Mouse (Mus musculus) embryonic fibroblast, embryonic 13.5 days (primary cell): ENCODE results near the gene Gm49318. TPM values are rescaled to one million over a fixed set of nuclear protein-coding genes. Genes with fewer than 3 reads are reported as not detected.

ENCODE experiments used
- H3K27ac ChIP-seq: 2 replicates; pipeline ENCODE4 v1.5.1; 2012; ENCODE audit warnings: low read length, control low read depth, inconsistent platforms; ENCODE audit not compliant: insufficient read depth
- H3K4me1 ChIP-seq: 2 replicates; pipeline ENCODE4 v1.6.1; 2011; ENCODE audit warnings: low read length; ENCODE audit not compliant: control insufficient read depth, insufficient read depth
- H3K4me3 ChIP-seq: 2 replicates; pipeline ENCODE4 v1.5.1; 2011; ENCODE audit warnings: mild to moderate bottlenecking, control low read depth, low read length; ENCODE audit not compliant: insufficient read depth
- CTCF ChIP-seq: IDR thresholded peaks from 2 replicates; pipeline ENCODE4 v1.5.1; 2011; ENCODE audit warnings: mild to moderate bottlenecking, control low read depth, low read length, moderate library complexity, borderline replicate concordance; ENCODE audit not compliant: insufficient read depth
- POLR2A ChIP-seq: IDR thresholded peaks from 2 replicates; pipeline ENCODE4 v1.6.1; 2011; ENCODE audit warnings: low read depth, mild to moderate bottlenecking, control low read depth, low read length, moderate library complexity
- polyA plus RNA-seq: library from polyadenylated mRNA; stranded (reverse); fragments of >200 nt; gene quantifications from 2 replicates; pipeline ENCODE4 v1.2.4, GENCODE M21; 2011; ENCODE audit warnings: low read depth; ENCODE audit not compliant: missing spikeins, insufficient read length

Gene Gm49318
- polyA plus RNA-seq, 1 experiment: not detected

DNA sequence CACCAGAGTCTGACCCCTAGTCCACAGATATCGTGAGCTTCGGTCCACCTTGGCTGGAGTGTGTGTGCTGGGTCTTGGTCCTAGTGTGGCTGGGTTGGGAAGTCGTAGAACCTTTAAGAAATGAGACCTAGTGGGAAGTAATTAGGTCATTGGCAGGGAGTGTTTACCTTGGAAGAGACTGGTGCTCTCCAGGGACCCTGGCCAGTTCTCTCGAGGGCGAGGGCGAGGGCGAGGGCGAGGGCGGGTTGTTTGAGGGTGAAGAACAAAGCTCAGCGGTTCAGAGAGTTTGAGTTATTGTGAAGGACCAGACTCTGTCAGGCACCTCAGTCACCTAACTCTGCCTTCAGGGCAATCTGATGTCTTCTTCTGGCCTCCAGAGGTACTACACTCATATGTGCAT, 33.2 kb downstream of the Gm49318 start:
- no peak overlapping the region for H3K27ac ChIP-seq
- no peak overlapping the region for H3K4me3 ChIP-seq
- TF ChIP-seq POLR2A (no peak), CTCF (no peak)
- no peaks in the 10 kb centered on the region for H3K4me1 ChIP-seq

DNA sequence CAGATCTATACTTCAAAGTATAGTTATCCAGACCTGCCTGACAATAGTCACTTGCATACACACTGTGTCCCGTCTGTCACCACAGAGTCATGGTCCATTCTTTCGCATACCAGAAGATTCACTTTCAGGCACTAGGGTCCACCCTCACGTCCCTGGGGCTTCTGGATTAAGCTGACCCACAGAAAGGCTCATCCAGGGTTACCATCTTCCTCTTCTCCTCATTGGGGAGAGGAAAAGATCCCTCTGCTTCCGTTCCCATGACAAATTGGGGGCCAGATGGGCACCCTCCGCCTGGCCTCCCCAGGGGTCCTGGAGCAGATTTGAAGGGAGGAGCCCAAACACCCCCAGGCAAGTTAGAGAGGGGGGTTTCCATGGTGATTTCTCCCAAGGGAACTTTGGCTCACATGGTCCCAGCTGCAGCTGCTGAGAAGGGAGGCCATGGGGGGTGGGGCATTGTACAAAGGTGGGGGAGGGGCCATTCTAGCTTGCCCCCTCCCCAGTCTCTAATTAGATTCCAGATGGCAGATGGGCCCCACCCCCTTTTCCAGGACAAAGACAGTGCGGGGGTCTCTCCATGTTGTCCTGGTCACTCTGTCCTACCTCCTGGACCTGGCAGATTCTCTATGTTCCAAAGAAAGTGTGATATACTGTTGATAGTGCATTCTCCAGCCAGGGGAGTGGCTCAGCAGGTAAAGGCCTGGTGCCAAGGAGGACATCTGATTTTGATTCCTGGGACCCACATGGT, 35.6 kb downstream of the Gm49318 start:
- no peaks in the 10 kb centered on the region for H3K4me1 ChIP-seq

DNA sequence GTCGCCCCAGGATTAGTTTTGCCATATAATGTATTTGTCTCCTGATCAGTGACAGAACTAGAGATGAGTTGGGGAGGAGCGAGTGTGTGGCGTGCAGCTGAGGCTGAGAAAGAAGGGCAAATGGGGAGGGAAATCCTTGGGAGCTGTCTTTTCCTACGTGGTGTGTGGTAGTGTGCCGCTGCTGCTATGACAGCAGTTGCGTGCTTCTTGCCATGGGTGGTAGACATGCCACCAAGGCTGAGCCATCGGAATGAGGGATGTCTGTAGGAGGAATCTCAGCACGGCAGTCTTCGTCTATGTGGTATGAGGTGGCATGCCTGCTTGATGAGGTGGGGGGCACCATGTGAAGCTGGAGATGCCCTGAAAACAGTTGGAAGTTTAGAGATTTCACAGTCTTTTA, 40.7 kb downstream of the Gm49318 start:
- H3K4me3 ChIP-seq: no peak overlapping the region
- H3K4me1 ChIP-seq: no peaks in the 10 kb centered on the region
- TF ChIP-seq POLR2A (no peak), CTCF (no peak)
- H3K27ac ChIP-seq: no peak overlapping the region

More for the DNA sequence above, 35.6 kb downstream of the Gm49318 start:
- Histone ChIP-seq H3K4me3 (no peak overlapping the region), H3K27ac (no peak overlapping the region)
- TF ChIP-seq POLR2A (no peak), CTCF (no peak)

DNA sequence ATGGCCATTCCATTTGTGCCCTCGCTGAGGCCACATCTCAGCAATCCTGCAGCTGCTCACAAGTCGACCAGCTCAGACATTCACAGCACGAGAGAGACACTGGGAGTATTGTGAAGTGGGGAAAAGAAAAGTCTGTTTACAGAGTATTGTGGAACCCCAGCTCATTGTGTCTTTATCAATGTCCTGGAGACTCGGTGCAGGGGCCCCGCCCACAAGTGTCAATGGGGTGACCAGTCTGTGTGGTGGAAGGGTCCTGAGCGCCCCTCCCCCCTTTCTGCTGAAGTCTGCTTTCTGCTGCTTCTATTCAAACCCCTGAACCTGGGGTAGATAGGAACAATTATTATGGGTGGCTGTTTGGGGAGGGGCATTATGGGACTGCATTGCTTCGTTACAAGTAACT, 42.6 kb downstream of the Gm49318 start:
- no peaks in the 10 kb centered on the region for H3K4me1 ChIP-seq
- no peak for TF ChIP-seq CTCF
- TF ChIP-seq POLR2A: no peak
- no peak overlapping the region for H3K4me3 ChIP-seq
- H3K27ac ChIP-seq: no peak overlapping the region

DNA sequence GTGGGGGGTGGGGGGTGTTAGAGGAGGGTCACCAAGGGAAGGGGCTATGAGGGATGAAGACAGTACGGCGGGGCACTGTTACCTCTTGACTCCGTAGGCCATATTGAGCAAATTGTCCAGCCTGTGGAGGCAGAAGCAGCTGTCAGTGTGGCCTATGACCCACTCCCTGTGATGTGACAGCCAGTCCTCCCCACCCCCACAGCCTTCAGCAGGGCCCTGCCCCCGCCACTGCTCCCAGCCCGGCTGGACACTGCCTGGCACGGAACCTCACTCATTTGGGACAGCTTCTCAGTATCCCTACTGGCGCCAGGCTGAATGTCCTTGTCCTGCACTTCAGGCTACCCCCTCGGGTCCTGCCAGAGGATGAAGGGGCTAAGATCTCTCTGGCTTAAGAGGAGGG, 46.5 kb downstream of the Gm49318 start:
- H3K27ac ChIP-seq: no peak overlapping the region
- TF ChIP-seq POLR2A (no peak), CTCF (no peak)
- H3K4me3 ChIP-seq: no peak overlapping the region
- peaks cover 8% of the 10 kb centered on the region for H3K4me1 ChIP-seq

DNA sequence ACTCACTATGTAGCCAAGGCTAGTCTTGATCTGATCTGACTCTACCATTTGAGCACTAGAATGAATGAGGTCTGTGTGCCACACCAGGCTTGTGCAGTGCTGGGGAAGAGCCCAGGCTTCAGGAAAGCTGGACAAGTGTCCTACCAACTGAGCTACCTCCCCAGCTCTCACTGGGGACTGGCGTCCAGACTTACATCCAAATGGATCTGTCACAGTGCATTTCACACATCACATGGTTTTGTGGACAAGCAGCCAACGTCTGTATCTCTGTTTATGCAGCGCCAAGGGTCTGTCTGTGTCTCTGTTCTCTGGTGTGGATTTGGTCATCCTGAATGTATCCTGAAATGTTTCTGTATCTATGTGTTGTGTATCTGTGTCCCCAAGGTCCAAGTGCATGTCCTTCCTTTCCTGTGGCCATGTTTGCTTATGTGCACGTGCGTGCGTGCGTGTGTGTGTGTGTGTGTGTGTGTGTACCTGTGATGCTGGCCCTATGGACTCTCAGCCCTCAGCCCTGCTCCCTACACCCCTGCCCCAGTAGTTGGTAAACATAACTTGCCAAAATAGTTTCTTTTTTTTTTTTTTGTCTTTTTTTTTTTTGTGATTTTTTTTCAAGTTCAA, 53.7 kb downstream of the Gm49318 start:
- Histone ChIP-seq H3K4me1 (peaks cover 8% of the 10 kb centered on the region), H3K27ac (no peak overlapping the region), H3K4me3 (no peak overlapping the region)
- TF ChIP-seq POLR2A (no peak), CTCF (peak; percentile 4; the same call in 1 of the 2 replicates)

DNA sequence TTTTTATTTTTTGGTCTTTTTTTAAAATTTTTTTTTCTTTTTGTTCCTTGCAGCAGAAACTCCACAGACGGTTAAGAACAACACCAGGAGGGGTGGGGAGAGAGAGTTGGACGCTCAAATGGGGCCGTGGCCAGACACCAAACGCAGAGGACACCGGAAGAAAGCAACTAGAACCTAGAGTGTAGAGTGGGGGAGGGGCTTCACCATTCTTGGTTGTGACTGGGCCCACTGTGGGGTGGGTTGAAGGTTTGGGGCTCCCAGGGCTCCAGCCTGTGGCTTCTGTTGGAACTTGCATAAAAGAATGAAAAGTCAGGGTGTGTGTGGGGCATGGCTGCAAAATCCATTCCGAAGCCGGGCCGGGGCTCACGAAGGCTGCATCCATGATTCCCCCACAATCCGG, 54.8 kb downstream of the Gm49318 start:
- Histone ChIP-seq H3K27ac (no peak overlapping the region), H3K4me3 (no peak overlapping the region), H3K4me1 (peaks cover 8% of the 10 kb centered on the region)
- TF ChIP-seq POLR2A: no peak
- no peak for TF ChIP-seq CTCF

DNA sequence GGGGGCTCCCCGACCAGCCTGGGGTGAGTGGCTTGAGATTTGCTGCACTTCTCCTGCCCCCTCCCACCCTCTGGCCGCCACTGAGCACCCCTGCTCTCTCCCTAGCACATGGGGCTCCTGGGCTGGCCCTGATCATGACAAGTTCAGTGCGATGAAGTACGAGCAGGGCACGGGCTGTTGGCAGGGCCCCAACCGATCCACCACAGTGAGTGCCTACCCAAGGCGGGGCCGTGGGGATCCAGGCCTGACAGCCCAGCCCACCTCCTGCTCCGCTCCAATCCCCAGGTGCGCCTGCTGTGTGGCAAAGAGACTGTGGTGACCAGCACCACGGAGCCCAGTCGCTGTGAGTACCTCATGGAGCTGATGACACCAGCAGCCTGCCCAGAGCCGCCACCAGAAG, 58.3 kb downstream of the Gm49318 start:
- no peak overlapping the region for H3K4me3 ChIP-seq
- no peaks in the 10 kb centered on the region for H3K4me1 ChIP-seq
- TF ChIP-seq POLR2A (no peak), CTCF (no peak)
- no peak overlapping the region for H3K27ac ChIP-seq

DNA sequence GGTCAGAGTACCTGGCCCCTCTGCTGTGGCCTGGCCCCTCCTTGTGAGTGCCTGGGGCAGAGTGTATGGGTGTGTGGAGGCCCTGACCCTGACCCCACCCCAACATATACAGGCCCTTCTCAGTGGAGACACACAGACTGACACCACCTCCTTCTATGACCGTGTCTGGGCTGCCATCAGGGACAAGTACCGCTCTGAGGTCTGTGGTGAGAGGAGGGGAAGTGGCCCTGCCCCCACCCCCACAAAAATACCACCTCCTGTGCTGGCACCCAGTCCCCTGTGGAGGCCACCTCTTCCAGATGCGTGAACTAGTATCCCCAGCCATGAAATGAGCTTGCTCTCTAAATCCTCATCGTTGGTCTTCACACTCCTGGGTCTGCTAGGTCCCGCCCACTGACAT, 60.0 kb downstream of the Gm49318 start:
- no peaks in the 10 kb centered on the region for H3K4me1 ChIP-seq
- TF ChIP-seq POLR2A: no peak
- TF ChIP-seq CTCF: no peak
- no peak overlapping the region for H3K27ac ChIP-seq
- H3K4me3 ChIP-seq: no peak overlapping the region

DNA sequence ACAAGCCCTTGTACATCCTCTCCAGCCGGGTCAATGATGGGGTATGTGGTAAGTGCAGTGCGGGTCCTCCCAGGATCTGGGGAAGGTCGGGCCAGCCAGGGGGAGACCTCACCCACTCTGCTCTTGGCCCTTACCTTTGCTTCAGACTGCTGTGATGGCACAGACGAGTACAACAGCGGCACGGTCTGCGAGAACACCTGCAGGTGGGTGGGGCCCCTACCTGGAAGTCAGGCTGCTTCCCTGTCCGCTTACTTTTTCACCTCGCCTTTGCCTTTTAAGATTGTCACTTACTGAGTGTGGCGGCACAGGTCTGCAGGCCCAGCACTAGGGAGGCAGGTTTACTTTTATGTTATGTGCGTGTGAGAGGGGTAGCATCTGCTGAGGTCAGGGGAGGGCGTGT, 66.5 kb downstream of the Gm49318 start:
- TF ChIP-seq CTCF: no peak
- TF ChIP-seq POLR2A: no peak
- no peak overlapping the region for H3K27ac ChIP-seq
- H3K4me1 ChIP-seq: peaks cover 3% of the 10 kb centered on the region; the same call in 1 of the 2 replicates
- no peak overlapping the region for H3K4me3 ChIP-seq
